ENCODE assay signal across 17 mouse cellular contexts in the genomic region with DNA sequence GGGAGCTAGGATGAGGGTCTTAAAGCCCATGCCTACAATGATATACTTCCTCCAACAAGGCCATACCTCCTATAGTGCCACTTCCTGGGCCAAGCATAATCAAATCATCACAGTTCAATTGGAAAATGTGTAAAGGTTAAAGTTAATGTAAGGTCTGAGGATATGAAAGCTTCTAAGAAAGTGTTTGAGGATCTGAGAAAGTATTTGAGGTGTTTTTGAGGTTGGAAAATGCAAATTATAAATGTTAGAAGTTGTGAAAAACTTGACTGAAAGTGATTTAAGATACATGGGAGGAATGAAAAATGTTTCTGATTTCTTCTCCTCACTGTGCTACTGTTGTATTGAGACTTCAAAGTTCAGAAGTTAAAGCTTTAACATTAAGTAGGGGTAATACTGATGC.
DNase-seq lines count a peak whose midpoint lies in the region; TF ChIP-seq lines count a peak whose summit lies in the region.
"Had no signal": no experiment of that assay in that cellular context is flagged by ENCODE, and none has a peak within 500 bp of the region (broad histone marks: within the 10 kb centered on the region; RNA-seq: fewer than 3 reads in every experiment).

No protein-coding gene starts in this region.

- no peak overlapping the region for H3K27ac ChIP-seq in CH12.LX (ENCODE audit: insufficient read depth, low read depth)

- no peak for TF ChIP-seq RAD21 in CH12.LX (IDR thresholded peaks at IDR 0.05; ENCODE audit: low read depth, low read length)

- no peaks in the 10 kb centered on the region for H3K79me2 ChIP-seq in CH12.LX (replicated peaks; ENCODE audit: control insufficient read depth, extremely low read depth, insufficient read depth, poor library complexity, severe bottlenecking)

- dilution Hi-C loops in CH12.LX (cut with MboI; ENCODE audit: extremely low pct_ligation_motif_present, extremely low pct_unique_long_range_greater_than_20kb, low sequenced_read_pairs) = no loop called here

- in situ Hi-C loops in CH12.LX (cut with MboI; ENCODE audit: low pct_ligation_motif_present, low pct_unique_long_range_greater_than_20kb, low sequenced_read_pairs) = no loop called here

- H3K36me3 ChIP-seq in CH12.LX (replicated peaks in 1 of 2; ENCODE audit: control insufficient read depth in 1 of 2, insufficient read depth in 1 of 2, low read length in 1 of 2) = no peaks in the 10 kb centered on the region
- H3K36me3 ChIP-seq: G1E had no signal

- peak; percentile 27 for DNase-seq in CH12.LX (ENCODE audit: extremely low read depth)
- no peak for DNase-seq in adrenal gland, adult 18-20 months (ENCODE audit: low spot score in 2 of 2)
- DNase-seq: adrenal gland, adult 2 months; adrenal gland, adult 8-10 months; adrenal gland, postnatal 10 days; adrenal gland, postnatal 14 days; adrenal gland, postnatal 25 days; adrenal gland, postnatal 36 days; B cell, adult 2 months; cerebellum, adult 11 months; cerebellum, adult 11-12 months; cerebellum, adult 18-20 months; cerebellum, adult 2 months; cerebellum, adult 8-10 months; cerebellum, adult 9-10 months had no signal

- no peak overlapping the region for H3K4me3 ChIP-seq in CH12.LX (replicated peaks in 1 of 3; ENCODE audit: low read depth in 2 of 3, low read length in 2 of 3, poor library complexity in 1 of 3)

- TF ChIP-seq CTCF in CH12.LX (conservative IDR thresholded peaks at IDR 0.05 in 1 of 2, IDR thresholded peaks at IDR 0.05 in 1 of 2; ENCODE audit: low read depth in 2 of 2, low read length in 2 of 2) = no peak

- H3K27me3 ChIP-seq in CH12.LX (replicated peaks) = no peaks in the 10 kb centered on the region
- H3K27me3 ChIP-seq: Patski had no signal

- no peak for TF ChIP-seq POLR2A in CH12.LX (IDR thresholded peaks at IDR 0.05; ENCODE audit: low read depth, low read length)

- peaks cover 1% of the 10 kb centered on the region for H3K9me3 ChIP-seq in CH12.LX (replicated peaks; ENCODE audit: low read length)
- H3K9me3 ChIP-seq: G1E had no signal

- H3K4me1 ChIP-seq in CH12.LX (ENCODE audit: control insufficient read depth in 1 of 2, insufficient read depth in 2 of 2) = peaks cover 0 to 21% of the 10 kb centered on the region in 2 experiments; a peak in 2 of 4 replicates

- H3K4me2 ChIP-seq in CH12.LX (ENCODE audit: insufficient read depth, low read depth, poor library complexity, severe bottlenecking) = no peak overlapping the region

- no peak overlapping the region for H3K9ac ChIP-seq in CH12.LX (ENCODE audit: insufficient read depth, low read depth)

- peak; percentile 90 for TF ChIP-seq EP300 in CH12.LX (IDR thresholded peaks at IDR 0.05; ENCODE audit: low read length)

TF ChIP-seq in CH12.LX, 34 proteins besides CTCF, POLR2A, EP300 and RAD21:
- peak; percentile 74; the same call in 1 of the 2 replicates for TF ChIP-seq MAFK (IDR thresholded peaks at IDR 0.05; ENCODE audit: insufficient replicate concordance, low read length)
- TF ChIP-seq IRF4 (IDR thresholded peaks at IDR 0.05; ENCODE audit: low read depth, low read length) = peak; percentile 61
- no peak for TF ChIP-seq USF1 (IDR thresholded peaks at IDR 0.05; ENCODE audit: low read depth, low read length)
